Comparison of ENCODE assay signal across 20 mouse cellular contexts in genomic region chr7:6759698-6760097, GRCm38 (mm10). TPM values are rescaled to one million over a fixed set of nuclear protein-coding genes. Genes with fewer than 3 reads are reported as not detected.
DNase-seq lines count a peak whose midpoint lies in the region; ATAC-seq and TF ChIP-seq lines count a peak whose summit lies in the region.
"Had no signal": no experiment of that assay in that cellular context is flagged by ENCODE, and none has a peak within 500 bp of the region (broad histone marks: within the 10 kb centered on the region; RNA-seq: fewer than 3 reads in every experiment).

No protein-coding gene starts in this region.

- H3K27ac ChIP-seq in kidney, embryonic 14.5 days (ENCODE audit: low read depth, low read length) = no peak overlapping the region
- no peak overlapping the region for H3K27ac ChIP-seq in neural tube, embryonic 14.5 days (ENCODE audit: low read depth, low read length)
- H3K27ac ChIP-seq: embryonic facial prominence, embryonic 10.5 days; forebrain, embryonic 15.5 days; heart, embryonic 10.5 days; hindbrain, embryonic 10.5 days had no signal

- H3K27me3 ChIP-seq in kidney, embryonic 14.5 days (ENCODE audit: control insufficient read depth, insufficient read depth, low read length) = no peaks in the 10 kb centered on the region
- H3K27me3 ChIP-seq in neural tube, embryonic 14.5 days (ENCODE audit: control insufficient read depth, insufficient read depth, low read length) = no peaks in the 10 kb centered on the region
- H3K27me3 ChIP-seq: forebrain, embryonic 15.5 days had no signal

- DNase-seq in heart, adult 11 months = peak; percentile 78
- no peak for DNase-seq in heart, postnatal 4 days
- no peak for DNase-seq in kidney, postnatal 14 days
- no peak for DNase-seq in neural tube, embryonic 10.5 days (ENCODE audit: extremely low spot score, low spot score)
- DNase-seq in lung, adult 2 months = no peak
- DNase-seq: adrenal gland, adult 8-10 months; adrenal gland, postnatal 36 days; cerebellum, adult 2 months; cerebellum, postnatal 10 days; gastrocnemius, postnatal 36 days; heart, adult 18-20 months; heart, postnatal 10 days had no signal

- TF ChIP-seq POLR2A in lung, adult 2 months (IDR thresholded peaks at IDR 0.05; ENCODE audit: borderline replicate concordance, extremely low read depth, low read depth, low read length) = no peak

- no peaks in the 10 kb centered on the region for H3K9me3 ChIP-seq in kidney, embryonic 14.5 days (ENCODE audit: control insufficient read depth, low read length)
- H3K9me3 ChIP-seq in neural tube, embryonic 14.5 days (ENCODE audit: control insufficient read depth, low read length) = no peaks in the 10 kb centered on the region
- H3K9me3 ChIP-seq: embryonic facial prominence, embryonic 10.5 days; forebrain, embryonic 15.5 days; heart, embryonic 10.5 days; hindbrain, embryonic 10.5 days had no signal

- H3K4me3 ChIP-seq in kidney, embryonic 14.5 days (ENCODE audit: low read length) = no peak overlapping the region
- H3K4me3 ChIP-seq in neural tube, embryonic 14.5 days (ENCODE audit: low read depth, low read length) = no peak overlapping the region
- H3K4me3 ChIP-seq in lung, adult 2 months (replicated peaks; ENCODE audit: extremely low read depth, low read depth, low read length) = no peak overlapping the region
- H3K4me3 ChIP-seq: embryonic facial prominence, embryonic 10.5 days; forebrain, embryonic 15.5 days; heart, embryonic 10.5 days; hindbrain, embryonic 10.5 days had no signal

- H3K9ac ChIP-seq in kidney, embryonic 14.5 days (ENCODE audit: low read depth, low read length) = no peak overlapping the region
- no peak overlapping the region for H3K9ac ChIP-seq in neural tube, embryonic 14.5 days (replicated peaks; ENCODE audit: low read depth, low read length)
- H3K9ac ChIP-seq: forebrain, embryonic 15.5 days had no signal

- no peak for TF ChIP-seq CTCF in lung, adult 2 months (IDR thresholded peaks at IDR 0.05; ENCODE audit: insufficient read depth, low read length)

- WGBS in kidney, embryonic 14.5 days = 67% methylated on average over 12 of the region's 12 CpGs
- WGBS in neural tube, embryonic 14.5 days = 64% methylated on average over 12 of the region's 12 CpGs
- 81% methylated on average over 12 of the region's 12 CpGs for WGBS in lung, adult 2 months

- 0 out of 2 replicates have a peak, but pooled peaks have one; percentile 45 for ATAC-seq in kidney, embryonic 14.5 days (ENCODE audit: low FRiP score, low TSS enrichment)
- ATAC-seq in neural tube, embryonic 14.5 days (ENCODE audit: low read depth) = peak; percentile 52
- ATAC-seq: forebrain, embryonic 15.5 days; inflammation-experienced regulatory T-cells, adult 6 months had no signal

- no peaks in the 10 kb centered on the region for H3K4me1 ChIP-seq in kidney, embryonic 14.5 days (ENCODE audit: control insufficient read depth, insufficient read depth, low read length)
- no peaks in the 10 kb centered on the region for H3K4me1 ChIP-seq in neural tube, embryonic 14.5 days (ENCODE audit: control insufficient read depth, insufficient read depth, low read length)
- no peaks in the 10 kb centered on the region for H3K4me1 ChIP-seq in lung, adult 2 months (ENCODE audit: control insufficient read depth, insufficient read depth, low read length)
- H3K4me1 ChIP-seq: forebrain, embryonic 15.5 days; heart, embryonic 10.5 days had no signal

- H3K36me3 ChIP-seq in kidney, embryonic 14.5 days (ENCODE audit: control insufficient read depth, insufficient read depth, low read length) = no peaks in the 10 kb centered on the region; the same call in 1 of the 2 replicates
- H3K36me3 ChIP-seq in neural tube, embryonic 14.5 days (ENCODE audit: control insufficient read depth, insufficient read depth, low read length) = no peaks in the 10 kb centered on the region
- H3K36me3 ChIP-seq: forebrain, embryonic 15.5 days; hindbrain, embryonic 10.5 days had no signal

- no peak overlapping the region for H3K4me2 ChIP-seq in kidney, embryonic 14.5 days (replicated peaks; ENCODE audit: low read depth, low read length)
- H3K4me2 ChIP-seq in neural tube, embryonic 14.5 days (ENCODE audit: low read depth, low read length) = no peak overlapping the region
- H3K4me2 ChIP-seq: forebrain, embryonic 15.5 days had no signal

RNA-seq across cellular contexts. Expression of gene Usp29, which starts 29.3 kb away (rescaled TPM):
- 1 to 10 TPM; 4.5 to 4.6 TPM for total RNA-seq in heart, postnatal 4 days (2021)
- 9.3 and 9.5 TPM in 2 replicates for polyA plus RNA-seq in kidney, embryonic 14.5 days (2014; fragmentation: Nextera tagmentation; extraction: Ambion mirVana)
- 30.8 and 41.5 TPM in 2 replicates for polyA plus RNA-seq in neural tube, embryonic 14.5 days (2014; fragmentation: Nextera tagmentation; extraction: Ambion mirVana)
- polyA plus RNA-seq in lung, adult 2 months (2012; rRNA removed) = 0.04 TPM in 1 of 2 replicates, not detected in the other
- total RNA-seq: gastrocnemius, adult 8-10 months; heart, adult 18-20 months had no signal

RNA-seq across cellular contexts. Expression of gene Peg3, which starts 29.5 kb away (rescaled TPM):
- total RNA-seq in heart, postnatal 4 days (2021) = 10 to 100 TPM; 69.5 to 75.3 TPM
- 111 and 222 TPM in 2 replicates for polyA plus RNA-seq in kidney, embryonic 14.5 days (2014; fragmentation: Nextera tagmentation; extraction: Ambion mirVana)
- polyA plus RNA-seq in neural tube, embryonic 14.5 days (2014; fragmentation: Nextera tagmentation; extraction: Ambion mirVana) = 124 and 134 TPM in 2 replicates
- 3.1 and 5.4 TPM in 2 replicates for polyA plus RNA-seq in lung, adult 2 months (2012; rRNA removed)
- polyA plus RNA-seq: inflammation-experienced regulatory T-cells, adult 6 months had no signal

Comparison
In these comparisons a context has a peak if more than half of its experiments do, and no peak if none do; other contexts are left out.
1. RNA of gene Peg3, which starts 29.5 kb away (polyA plus RNA-seq): 111 to 222 TPM in kidney, embryonic 14.5 days and 124 to 134 TPM in neural tube, embryonic 14.5 days; 3.1 to 5.4 TPM in lung, adult 2 months; every median in the first group is over 10 times any median in the second.